Mouse (Mus musculus) bone marrow macrophage, adult 2 months (primary cell): ENCODE measurements around the gene Gm49368.

Experiments used
- CTCF ChIP-seq: IDR thresholded peaks from 2 replicates; pipeline ENCODE4 v1.5.1; 2012; ENCODE audit warnings: low read depth, mild to moderate bottlenecking, low read length, moderate library complexity
- POLR2A ChIP-seq: IDR thresholded peaks from 2 replicates; pipeline ENCODE4 v1.6.1; 2012; ENCODE audit warnings: mild to moderate bottlenecking, low read depth, low read length, borderline replicate concordance

DNA sequence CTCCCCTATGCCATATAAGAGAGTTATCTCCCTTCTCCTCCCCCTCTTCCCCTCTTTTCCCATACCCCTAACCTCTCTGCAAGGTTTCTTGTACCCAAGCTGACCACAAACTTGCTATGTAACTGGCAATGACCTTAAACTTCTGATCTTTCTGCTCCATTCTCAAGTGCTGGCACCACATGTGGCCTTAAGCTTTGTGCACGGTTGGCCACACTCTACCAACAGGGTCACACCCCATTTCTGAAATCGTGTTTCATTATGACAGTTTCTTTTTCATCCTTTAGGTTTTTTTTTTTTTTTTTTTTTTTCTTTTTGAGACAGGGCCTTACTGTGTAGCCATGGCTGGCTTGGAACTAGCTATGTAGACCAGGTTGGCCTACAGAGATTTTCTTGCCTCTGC is 7.4 kb downstream of the Gm49368 start:
- TF ChIP-seq POLR2A (no peak), CTCF (no peak)
